Comparison of ENCODE assay signal across 34 mouse cellular contexts in genomic region chr17:34314286-34314685, GRCm38 (mm10). TPM values are rescaled to one million over a fixed set of nuclear protein-coding genes. Genes with fewer than 3 reads are reported as not detected.
A peak's percentile ranks its signal among the peaks of the same experiment; 100 is the strongest.
DNase-seq lines count a peak whose midpoint lies in the region; ATAC-seq lines count a peak whose summit lies in the region.
"Had no signal": no experiment of that assay in that cellular context is flagged by ENCODE, and none has a peak within 500 bp of the region (broad histone marks: within the 10 kb centered on the region; RNA-seq: fewer than 3 reads in every experiment).

No protein-coding gene starts in this region.

- ATAC-seq in kidney, embryonic 14.5 days (ENCODE audit: low FRiP score, low TSS enrichment): peak; percentile 65; the same call in 1 of the 2 replicates
- ATAC-seq: activated CD4-positive, CD25-positive, alpha-beta regulatory T cell, adult 4 months; CD4-positive, CD25-positive, alpha-beta regulatory T cell, adult 4 months; forebrain, embryonic 14.5 days; forebrain, postnatal 0 days; inflammation-experienced regulatory T-cells, adult 6 months had no signal

- H3K36me3 ChIP-seq in kidney, embryonic 14.5 days (ENCODE audit: control insufficient read depth, insufficient read depth, low read length): no peaks in the 10 kb centered on the region
- H3K36me3 ChIP-seq: embryonic facial prominence, embryonic 12.5 days; embryonic facial prominence, embryonic 15.5 days; heart, embryonic 12.5 days; heart, embryonic 15.5 days had no signal

- H3K4me2 ChIP-seq in kidney, embryonic 14.5 days (replicated peaks; ENCODE audit: low read depth, low read length): no peak overlapping the region
- H3K4me2 ChIP-seq: embryonic facial prominence, embryonic 12.5 days; embryonic facial prominence, embryonic 15.5 days; heart, embryonic 12.5 days; heart, embryonic 15.5 days; hindbrain, embryonic 14.5 days had no signal

- H3K4me1 ChIP-seq in kidney, embryonic 14.5 days (ENCODE audit: control insufficient read depth, insufficient read depth, low read length): peaks cover under 1% of the 10 kb centered on the region; the same call in 1 of the 2 replicates
- H3K4me1 ChIP-seq: heart, embryonic 12.5 days had no signal

- no peaks in the 10 kb centered on the region for H3K9me3 ChIP-seq in kidney, embryonic 14.5 days (ENCODE audit: control insufficient read depth, low read length)
- H3K9me3 ChIP-seq: embryonic facial prominence, embryonic 12.5 days; embryonic facial prominence, embryonic 15.5 days; heart, embryonic 12.5 days; heart, embryonic 15.5 days had no signal

- no peak for DNase-seq in kidney, postnatal 10 days
- DNase-seq in kidney, postnatal 4 days: peak; percentile 39 to 45
- DNase-seq in kidney, adult 11 months: no peak
- DNase-seq in R1 (ENCODE audit: low read depth, low spot score): peak; percentile 33
- DNase-seq in adrenal gland, postnatal 36 days: no peak
- DNase-seq: adrenal gland, adult 8-10 months; adrenal gland, postnatal 25 days; cerebellum, adult 18-20 months; cerebellum, adult 9-10 months; cerebellum, postnatal 14 days; forebrain, postnatal 0 days; gastrocnemius, adult 2 months; gastrocnemius, postnatal 14 days; heart, adult 18-20 months; heart, postnatal 10 days; heart, postnatal 36 days had no signal

- H3K4me3 ChIP-seq in kidney, embryonic 14.5 days (ENCODE audit: low read length): no peak overlapping the region
- H3K4me3 ChIP-seq: embryonic facial prominence, embryonic 12.5 days; embryonic facial prominence, embryonic 15.5 days; gastrocnemius, adult 2 months; heart, embryonic 12.5 days; heart, embryonic 15.5 days had no signal

- WGBS in kidney, embryonic 14.5 days: 54% methylated on average over 9 of the region's 9 CpGs

- H3K9ac ChIP-seq in kidney, embryonic 14.5 days (ENCODE audit: low read depth, low read length): no peak overlapping the region
- H3K9ac ChIP-seq: embryonic facial prominence, embryonic 12.5 days; embryonic facial prominence, embryonic 15.5 days; forebrain, postnatal 0 days; heart, embryonic 12.5 days; heart, embryonic 15.5 days; hindbrain, embryonic 14.5 days had no signal

- no peaks in the 10 kb centered on the region for H3K27me3 ChIP-seq in kidney, embryonic 14.5 days (ENCODE audit: control insufficient read depth, insufficient read depth, low read length)
- H3K27me3 ChIP-seq: embryonic facial prominence, embryonic 12.5 days; heart, embryonic 12.5 days; heart, embryonic 15.5 days had no signal

- no peak overlapping the region for H3K27ac ChIP-seq in kidney, embryonic 14.5 days (ENCODE audit: low read depth, low read length)
- H3K27ac ChIP-seq: embryonic facial prominence, embryonic 12.5 days; embryonic facial prominence, embryonic 15.5 days; gastrocnemius, adult 2 months; heart, embryonic 15.5 days; hindbrain, embryonic 14.5 days; hindbrain, postnatal 0 days had no signal

RNA-seq across cellular contexts. Expression of gene H2-Eb1, which starts 8.6 kb away (rescaled TPM):
- 5.9 and 7.1 TPM in 2 replicates for polyA plus RNA-seq in kidney, embryonic 14.5 days (2014; fragmentation: Nextera tagmentation; extraction: Ambion mirVana)
- total RNA-seq in adrenal gland, postnatal 36 days (2021): 10 to 100 TPM; 52.3 to 94.3 TPM
- polyA plus RNA-seq: C2C12 had no signal

RNA-seq across cellular contexts. Expression of gene H2-Eb2, which starts 11.2 kb away (rescaled TPM):
- polyA plus RNA-seq in kidney, embryonic 14.5 days (2014; fragmentation: Nextera tagmentation; extraction: Ambion mirVana): 0.09 TPM in 1 of 2 replicates, not detected in the other
- total RNA-seq in adrenal gland, postnatal 36 days (2021): not detected
- total RNA-seq: adrenal gland, adult 8-10 months; adrenal gland, postnatal 25 days; common myeloid progenitor, adult 5-6 weeks; forebrain, postnatal 0 days; gastrocnemius, adult 2 months; gastrocnemius, postnatal 14 days; gastrocnemius, postnatal 4 days; heart, postnatal 10 days; heart, postnatal 36 days; MEL had no signal
- polyA plus RNA-seq: C2C12; embryonic facial prominence, embryonic 12.5 days; embryonic facial prominence, embryonic 15.5 days; forebrain, embryonic 11.5 days; forebrain, embryonic 14.5 days; frontal cortex, adult 2 months; heart, embryonic 12.5 days; heart, embryonic 15.5 days; hindbrain, embryonic 11.5 days had no signal

RNA-seq across cellular contexts. Expression of gene H2-Aa, which starts 26.7 kb away (rescaled TPM):
- 2.7 TPM in 2 replicates for polyA plus RNA-seq in kidney, embryonic 14.5 days (2014; fragmentation: Nextera tagmentation; extraction: Ambion mirVana)
- total RNA-seq in adrenal gland, postnatal 36 days (2021): 10 to 100 TPM; 56.2 to 89.4 TPM
- total RNA-seq: MEL had no signal
- polyA plus RNA-seq: C2C12; forebrain, embryonic 11.5 days; hindbrain, embryonic 11.5 days had no signal

RNA-seq across cellular contexts. Expression of gene Btnl2, which starts 40.3 kb away (rescaled TPM):
- polyA plus RNA-seq in kidney, embryonic 14.5 days (2014; fragmentation: Nextera tagmentation; extraction: Ambion mirVana): 0.14 TPM in 1 of 2 replicates, not detected in the other
- under 1 TPM; 0.23 to 0.30 TPM for total RNA-seq in adrenal gland, postnatal 36 days (2021)
- total RNA-seq: common myeloid progenitor, adult 5-6 weeks; forebrain, postnatal 0 days; hindbrain, postnatal 0 days; MEL had no signal
- polyA plus RNA-seq: C2C12; embryonic facial prominence, embryonic 12.5 days; forebrain, embryonic 11.5 days; forebrain, embryonic 14.5 days; forebrain, postnatal 0 days; frontal cortex, adult 2 months; heart, embryonic 15.5 days; hindbrain, embryonic 11.5 days; hindbrain, embryonic 14.5 days; inflammation-experienced regulatory T-cells, adult 6 months had no signal

RNA-seq across cellular contexts. Expression of gene H2-Ab1, which starts 56.8 kb away (rescaled TPM):
- 21.7 and 22.9 TPM in 2 replicates for polyA plus RNA-seq in kidney, embryonic 14.5 days (2014; fragmentation: Nextera tagmentation; extraction: Ambion mirVana)
- 10 to 100 TPM; 36.3 to 70.4 TPM for total RNA-seq in adrenal gland, postnatal 36 days (2021)
- total RNA-seq: MEL had no signal
- polyA plus RNA-seq: C2C12 had no signal

Comparison
In these comparisons a context has a peak if more than half of its experiments do, and no peak if none do; other contexts are left out.
1. DNase-seq: peak in kidney, postnatal 4 days (2 of 2) and R1 (single experiment); none in kidney, postnatal 10 days (single experiment), kidney, adult 11 months (single experiment) and adrenal gland, postnatal 36 days (0 of 2).